9 mouse cellular contexts compared by ENCODE assay signal in genomic region chr4:44776651-44777050, GRCm38 (mm10). TPM values are rescaled to one million over a fixed set of nuclear protein-coding genes. Genes with fewer than 3 reads are reported as not detected.
A peak's percentile ranks its signal among the peaks of the same experiment; 100 is the strongest.
DNase-seq lines count a peak whose midpoint lies in the region; TF ChIP-seq lines count a peak whose summit lies in the region.
"Had no signal": no experiment of that assay in that cellular context is flagged by ENCODE, and none has a peak within 500 bp of the region (broad histone marks: within the 10 kb centered on the region; RNA-seq: fewer than 3 reads in every experiment).

No protein-coding gene starts in this region.

- H3K4me3 ChIP-seq in layer of hippocampus, adult 2 months: no peak overlapping the region

- intact Hi-C loops in left cerebral cortex, postnatal 14 days (cut with DNase I): no loop called here

- DNase-seq in adrenal gland, adult (ENCODE audit: inconsistent age in 2 of 2, low spot score in 1 of 2): peak; percentile 74 to 90
- no peak for DNase-seq in adrenal gland, postnatal 4 days (ENCODE audit: low spot score in 2 of 2)
- peak; percentile 24 to 48 for DNase-seq in layer of hippocampus, adult 2 months (ENCODE audit: low spot score in 2 of 2)
- DNase-seq in layer of hippocampus, postnatal 25 days (ENCODE audit: extremely low spot score in 1 of 2, low spot score in 1 of 2): no peak
- DNase-seq in cerebellum, postnatal 25 days: peak; percentile 10 to 55
- DNase-seq in kidney, postnatal 25 days: peak; percentile 21 to 67
- DNase-seq in left cerebral cortex, postnatal 14 days (ENCODE audit: low spot score in 2 of 2): no peak
- DNase-seq in B cell, adult 2 months: no peak

- H3K27ac ChIP-seq in layer of hippocampus, adult 2 months: peak overlapping the region; percentile 64
- H3K27ac ChIP-seq: liver, embryonic 14.5 days had no signal

- no peak for TF ChIP-seq CTCF in layer of hippocampus, adult 2 months (conservative IDR thresholded peaks at IDR 0.05)

RNA-seq across cellular contexts. Expression of gene Zcchc7, which starts 21.0 kb away (rescaled TPM):
- total RNA-seq in adrenal gland, postnatal 4 days (2021): 10 to 100 TPM; 49.1 to 53.2 TPM
- 10 to 100 TPM; 72.4 to 80.1 TPM for total RNA-seq in layer of hippocampus, adult 2 months (2021)
- total RNA-seq in layer of hippocampus, postnatal 25 days (2021): 10 to 100 TPM; 48.8 to 70.9 TPM
- total RNA-seq in left cerebral cortex, postnatal 14 days (2021): 10 to 100 TPM; 54.4 to 54.5 TPM

Comparison
In these comparisons a context has a peak if more than half of its experiments do, and no peak if none do; other contexts are left out.
1. DNase-seq: peak in adrenal gland, adult (2 of 2), layer of hippocampus, adult 2 months (2 of 2), cerebellum, postnatal 25 days (2 of 2) and kidney, postnatal 25 days (2 of 2); none in adrenal gland, postnatal 4 days (0 of 2), layer of hippocampus, postnatal 25 days (0 of 2), left cerebral cortex, postnatal 14 days (0 of 2) and B cell, adult 2 months (0 of 2).